ENCODE assay signal across 24 mouse cellular contexts in genomic region chr13:49814420-49814819, GRCm38 (mm10). TPM values are rescaled to one million over a fixed set of nuclear protein-coding genes. Genes with fewer than 3 reads are reported as not detected.
DNase-seq lines count a peak whose midpoint lies in the region; ATAC-seq and TF ChIP-seq lines count a peak whose summit lies in the region.
"Had no signal": no experiment of that assay in that cellular context is flagged by ENCODE, and none has a peak within 500 bp of the region (broad histone marks: within the 10 kb centered on the region; RNA-seq: fewer than 3 reads in every experiment).

No protein-coding gene starts in this region.

- DNase-seq in heart, adult 11 months: peak; percentile 64
- peak; percentile 16 for DNase-seq in ZHBTc4 (ENCODE audit: low read depth, low spot score)
- DNase-seq in embryo, embryonic 10.5 days (ENCODE audit: low spot score): no peak
- DNase-seq in lung, adult 2 months: no peak
- DNase-seq: adrenal gland, postnatal 14 days; B cell, adult 2 months; cerebellum, adult 11-12 months; cerebellum, adult 9-10 months; cerebellum, postnatal 36 days; forebrain, postnatal 0 days; gastrocnemius, postnatal 14 days; heart, postnatal 36 days had no signal

- H3K4me3 ChIP-seq in heart, embryonic 12.5 days: no peak overlapping the region
- H3K4me3 ChIP-seq in megakaryocyte, embryonic 14.5 days (replicated peaks): peak overlapping the region; percentile 12
- no peak overlapping the region for H3K4me3 ChIP-seq in lung, adult 2 months (replicated peaks; ENCODE audit: extremely low read depth, low read depth, low read length)
- H3K4me3 ChIP-seq: embryonic facial prominence, embryonic 10.5 days; forebrain, embryonic 13.5 days; heart, embryonic 13.5 days; hindbrain, embryonic 15.5 days had no signal

- H3K27ac ChIP-seq in heart, embryonic 12.5 days (ENCODE audit: poor library complexity, severe bottlenecking): no peak overlapping the region
- H3K27ac ChIP-seq: embryonic facial prominence, embryonic 10.5 days; forebrain, embryonic 13.5 days; heart, embryonic 13.5 days; hindbrain, embryonic 15.5 days had no signal

- H3K27me3 ChIP-seq in heart, embryonic 12.5 days (replicated peaks): no peaks in the 10 kb centered on the region
- no peaks in the 10 kb centered on the region for H3K27me3 ChIP-seq in megakaryocyte, embryonic 14.5 days (replicated peaks)
- H3K27me3 ChIP-seq: forebrain, embryonic 13.5 days; heart, embryonic 13.5 days; hindbrain, embryonic 15.5 days had no signal

- no peak for ATAC-seq in heart, embryonic 12.5 days (ENCODE audit: insufficient number of reproducible peaks, low FRiP score)
- no peak for ATAC-seq in megakaryocyte, adult 5-6 weeks (ENCODE audit: poor library complexity, severe bottlenecking)
- ATAC-seq: forebrain, embryonic 13.5 days; forebrain, postnatal 0 days had no signal

- no peak for TF ChIP-seq CTCF in lung, adult 2 months (IDR thresholded peaks at IDR 0.05; ENCODE audit: insufficient read depth, low read length)

- whole genome bisulfite sequencing in heart, embryonic 12.5 days: 80% methylated on average over 4 of the region's 4 CpGs
- 83% methylated on average over 4 of the region's 4 CpGs for WGBS in lung, adult 2 months

- TF ChIP-seq POLR2A in lung, adult 2 months (IDR thresholded peaks at IDR 0.05; ENCODE audit: borderline replicate concordance, extremely low read depth, low read depth, low read length): no peak

- H3K9ac ChIP-seq in heart, embryonic 12.5 days: no peak overlapping the region
- H3K9ac ChIP-seq: forebrain, embryonic 13.5 days; forebrain, postnatal 0 days; heart, embryonic 13.5 days; hindbrain, embryonic 15.5 days had no signal

- no peaks in the 10 kb centered on the region for H3K36me3 ChIP-seq in heart, embryonic 12.5 days
- H3K36me3 ChIP-seq in megakaryocyte, embryonic 14.5 days (replicated peaks; ENCODE audit: low read length): no peaks in the 10 kb centered on the region
- H3K36me3 ChIP-seq: embryonic facial prominence, embryonic 10.5 days; heart, embryonic 13.5 days; hindbrain, embryonic 15.5 days had no signal

- peaks cover 23% of the 10 kb centered on the region for H3K9me3 ChIP-seq in heart, embryonic 12.5 days (replicated peaks)
- peaks cover 8% of the 10 kb centered on the region; the same call in 1 of the 2 replicates for H3K9me3 ChIP-seq in megakaryocyte, embryonic 14.5 days
- H3K9me3 ChIP-seq: hindbrain, embryonic 15.5 days had no signal

- H3K4me1 ChIP-seq in heart, embryonic 12.5 days (replicated peaks): no peaks in the 10 kb centered on the region
- H3K4me1 ChIP-seq in megakaryocyte, embryonic 14.5 days: no peaks in the 10 kb centered on the region
- no peaks in the 10 kb centered on the region for H3K4me1 ChIP-seq in lung, adult 2 months (ENCODE audit: control insufficient read depth, insufficient read depth, low read length)
- H3K4me1 ChIP-seq: embryonic facial prominence, embryonic 10.5 days; forebrain, embryonic 13.5 days; heart, embryonic 13.5 days; hindbrain, embryonic 15.5 days had no signal

- H3K4me2 ChIP-seq in heart, embryonic 12.5 days: no peak overlapping the region
- H3K4me2 ChIP-seq: forebrain, embryonic 13.5 days; heart, embryonic 13.5 days; hindbrain, embryonic 15.5 days had no signal

RNA-seq across cellular contexts. Expression of gene Gm30302, which starts 15.6 kb away (rescaled TPM):
- polyA plus RNA-seq in heart, embryonic 12.5 days (2016; fragmentation: Nextera tagmentation; extraction: Ambion mirVana): 0.12 TPM in 1 of 2 replicates, not detected in the other
- polyA plus RNA-seq in megakaryocyte, embryonic 14.5 days (2012; ENCODE audit: insufficient read depth, low replicate concordance): not detected in 2 replicates
- not detected in 2 replicates for total RNA-seq in megakaryocyte, adult 5-6 weeks (2015)
- not detected in 2 replicates for total RNA-seq in megakaryocyte, adult 5-6 weeks (2017)
- polyA plus RNA-seq in lung, adult 2 months (2012; rRNA removed): not detected in 2 replicates
- total RNA-seq: adrenal gland, adult 18-20 months; adrenal gland, postnatal 14 days; ES-E14; forebrain, postnatal 0 days; gastrocnemius, adult 18-20 months; gastrocnemius, postnatal 14 days had no signal
- polyA plus RNA-seq: embryonic facial prominence, embryonic 10.5 days; embryonic facial prominence, embryonic 14.5 days; forebrain, embryonic 13.5 days; forebrain, postnatal 0 days; heart, embryonic 13.5 days; hindbrain, embryonic 11.5 days; hindbrain, embryonic 15.5 days had no signal

Comparison
In these comparisons a context has a peak if more than half of its experiments do, and no peak if none do; other contexts are left out.
1. DNase-seq: peak in heart, adult 11 months (single experiment) and ZHBTc4 (single experiment); none in embryo, embryonic 10.5 days (single experiment) and lung, adult 2 months (single experiment).